Mouse (Mus musculus): ENCODE measurements around the gene Aftph.
A peak's percentile ranks its signal among the peaks of the same experiment; 100 is the strongest.

Aftph gene

DNA sequence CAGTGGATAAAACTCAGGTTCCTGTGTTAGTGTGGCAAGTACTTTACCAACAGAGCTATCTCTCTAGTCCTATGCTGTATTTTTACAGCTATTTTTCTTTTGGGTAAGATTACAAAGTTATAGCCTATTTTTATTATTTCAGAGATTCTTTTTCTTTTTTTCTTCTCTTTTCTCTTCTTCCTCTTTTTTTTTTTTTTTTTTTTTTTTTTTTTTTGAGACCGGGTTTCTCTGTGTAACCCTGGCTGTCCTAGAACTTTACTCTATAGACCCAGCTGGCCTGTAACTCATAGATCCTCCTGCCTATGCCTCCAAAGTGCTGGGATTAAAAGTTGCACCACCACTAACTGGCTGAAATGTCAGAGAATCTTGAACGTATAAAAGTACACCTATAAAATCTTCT lies 13.3 kb downstream of the Aftph start:
- no peak for DNase-seq (ENCODE audit: extremely low spot score)

GRCm38 (mm10) chr11:20723572-20723971 lies 17.8 kb downstream of the Aftph start:
- DNase-seq (ENCODE audit: extremely low spot score) = no peak

GRCm38 (mm10) chr11:20712068-20712671 lies 29.2 kb downstream of the Aftph start:
- DNase-seq (ENCODE audit: extremely low spot score) = no peak

DNA sequence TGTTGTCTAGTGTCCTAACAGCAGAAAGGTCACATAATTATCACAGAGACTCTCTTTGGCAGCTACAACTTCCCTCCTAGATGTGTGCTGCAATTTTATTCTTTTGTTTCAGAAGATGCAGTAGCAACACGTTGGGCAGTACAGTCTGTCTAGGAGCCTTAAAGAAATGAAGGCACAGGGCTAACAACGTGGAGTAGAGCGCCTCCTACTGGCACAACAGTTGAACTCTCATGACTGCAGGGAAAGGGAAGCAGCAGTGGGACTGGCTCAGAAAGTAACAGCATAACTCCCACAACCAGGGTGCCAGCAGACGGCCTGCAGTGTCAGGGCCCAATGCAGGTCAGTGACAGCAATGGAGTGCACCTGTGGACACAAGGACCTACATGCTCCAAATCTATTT lies 50.4 kb downstream of the Aftph start:
- peak; percentile 73 for DNase-seq (ENCODE audit: extremely low spot score)

- no peak for DNase-seq (ENCODE audit: extremely low spot score)
Measured at GRCm38 (mm10) chr11:20681679-20682078, 59.7 kb downstream of the Aftph start.

GRCm38 (mm10) chr11:20680781-20681180 lies 60.6 kb downstream of the Aftph start:
- no peak for DNase-seq (ENCODE audit: extremely low spot score)

GRCm38 (mm10) chr11:20679396-20679795 lies 62.0 kb downstream of the Aftph start:
- DNase-seq (ENCODE audit: extremely low spot score) = no peak

- DNase-seq (ENCODE audit: extremely low spot score) = no peak
Measured at GRCm38 (mm10) chr11:20672513-20672912, 68.9 kb downstream of the Aftph start.

GRCm38 (mm10) chr11:20671789-20672392 lies 69.5 kb downstream of the Aftph start:
- DNase-seq (ENCODE audit: extremely low spot score) = no peak

DNA sequence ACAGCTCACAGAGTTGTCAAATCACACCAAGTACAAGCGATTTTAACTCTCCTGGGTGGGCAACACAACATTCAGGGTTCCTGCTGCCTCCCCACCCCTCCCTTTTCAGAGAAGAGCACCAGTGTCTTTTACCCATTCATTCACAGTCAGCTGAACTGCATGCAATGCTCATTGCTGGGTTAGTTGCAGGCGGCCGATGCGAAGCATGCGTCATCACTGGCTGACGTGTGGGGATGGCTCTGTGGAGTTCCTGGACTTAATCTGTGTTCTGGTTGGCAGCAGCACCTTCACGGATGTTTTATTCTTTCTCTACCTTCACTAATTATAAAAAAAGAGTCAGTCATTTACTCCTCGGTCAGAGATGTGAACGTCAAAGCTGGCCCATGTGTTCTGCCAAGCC lies 76.5 kb downstream of the Aftph start:
- DNase-seq (ENCODE audit: extremely low spot score) = no peak

GRCm38 (mm10) chr11:20663580-20664198 lies 77.7 kb downstream of the Aftph start:
- DNase-seq (ENCODE audit: extremely low spot score) = no peak

GRCm38 (mm10) chr11:20662811-20663210 lies 78.6 kb downstream of the Aftph start:
- DNase-seq (ENCODE audit: extremely low spot score) = no peak

- no peak for DNase-seq (ENCODE audit: extremely low spot score)
Measured at GRCm38 (mm10) chr11:20661652-20662051, 79.7 kb downstream of the Aftph start.

DNA sequence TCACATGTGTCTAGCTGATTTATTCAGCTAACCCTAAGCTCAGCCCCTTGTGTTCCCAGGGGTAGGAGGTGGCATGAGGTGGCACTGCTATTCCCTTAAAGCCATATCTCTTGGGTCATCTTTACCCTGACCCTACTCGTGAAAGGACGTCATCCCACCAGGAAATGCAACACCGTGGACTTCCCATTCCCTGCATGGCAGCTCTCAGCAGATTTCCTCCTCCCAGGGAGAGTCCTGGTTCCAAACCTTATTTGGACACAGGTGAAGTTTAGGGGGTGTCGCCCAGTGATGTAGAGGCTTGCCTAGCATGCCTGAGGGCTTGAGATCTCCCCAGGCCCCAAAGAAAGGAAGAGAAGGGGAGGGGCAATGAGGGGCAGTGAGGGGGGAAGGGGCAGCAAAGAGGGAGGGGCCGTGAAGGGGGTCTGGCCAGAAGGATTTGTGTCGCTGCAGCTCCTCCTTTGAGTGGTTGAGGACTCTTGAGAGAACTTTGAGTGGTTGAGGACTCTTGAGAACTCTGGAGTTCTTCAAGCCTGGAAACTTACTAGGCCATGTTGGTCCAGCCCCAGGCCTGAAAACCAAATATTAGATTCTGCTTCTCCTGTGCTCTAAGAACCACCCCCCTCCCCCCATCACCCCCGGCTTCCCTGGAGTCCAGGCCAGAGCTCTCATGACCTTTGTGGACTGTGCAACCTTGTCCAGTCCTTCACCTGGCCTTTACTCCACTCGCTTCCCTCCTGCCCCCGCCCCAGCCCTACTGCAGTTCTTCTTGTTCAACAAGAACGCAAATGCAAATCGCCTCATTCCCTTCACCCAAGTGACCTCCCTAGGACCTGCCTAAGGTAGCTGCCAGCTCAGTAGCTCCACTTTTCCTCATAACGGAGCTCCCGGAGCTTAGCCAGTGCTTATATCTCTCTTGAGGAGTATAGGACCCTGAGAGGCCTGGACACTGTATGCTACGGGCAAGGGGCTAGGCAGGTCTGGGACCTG lies 81.0 kb downstream of the Aftph start:
- no peak for DNase-seq (ENCODE audit: extremely low spot score)

DNA sequence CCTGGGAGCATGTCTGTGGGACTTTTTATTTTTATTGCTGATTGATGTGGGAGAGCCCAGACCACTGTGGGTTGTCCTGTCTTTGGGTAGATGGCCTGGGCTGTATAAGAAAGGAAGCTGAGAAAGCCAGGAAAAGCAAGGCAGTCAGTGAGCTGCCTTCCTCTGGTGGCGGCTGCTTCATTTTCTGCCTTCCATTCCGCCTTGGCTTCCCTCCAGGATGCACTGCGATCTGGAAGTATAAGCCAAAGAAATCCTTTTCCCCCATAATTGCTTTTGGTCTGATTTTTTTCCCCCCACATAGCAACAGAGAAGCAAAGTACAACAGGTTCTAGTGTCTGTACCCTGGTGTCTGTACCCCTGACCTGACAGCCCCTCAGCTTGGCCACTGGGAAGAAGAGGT lies 82.3 kb downstream of the Aftph start:
- no peak for DNase-seq (ENCODE audit: extremely low spot score)

DNA sequence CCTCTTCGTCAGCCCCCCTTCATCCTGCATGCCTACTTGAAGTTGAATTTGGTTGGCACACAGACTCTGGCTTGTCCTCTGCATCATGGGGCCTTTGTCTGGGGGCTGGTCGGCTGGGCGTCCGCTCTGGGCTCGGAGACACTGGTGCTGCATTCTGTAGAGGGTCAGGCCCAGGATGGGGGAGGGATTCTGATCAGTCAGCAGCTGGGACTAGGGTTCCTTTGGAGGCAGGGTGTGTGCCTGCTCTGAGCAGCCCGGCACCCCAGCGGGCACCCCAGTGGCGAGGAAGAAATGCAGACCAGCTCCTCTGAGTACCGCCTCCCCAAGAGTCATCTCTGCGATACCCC lies 84.7 kb downstream of the Aftph start:
- peak; percentile 58 for DNase-seq (ENCODE audit: extremely low spot score)

DNA sequence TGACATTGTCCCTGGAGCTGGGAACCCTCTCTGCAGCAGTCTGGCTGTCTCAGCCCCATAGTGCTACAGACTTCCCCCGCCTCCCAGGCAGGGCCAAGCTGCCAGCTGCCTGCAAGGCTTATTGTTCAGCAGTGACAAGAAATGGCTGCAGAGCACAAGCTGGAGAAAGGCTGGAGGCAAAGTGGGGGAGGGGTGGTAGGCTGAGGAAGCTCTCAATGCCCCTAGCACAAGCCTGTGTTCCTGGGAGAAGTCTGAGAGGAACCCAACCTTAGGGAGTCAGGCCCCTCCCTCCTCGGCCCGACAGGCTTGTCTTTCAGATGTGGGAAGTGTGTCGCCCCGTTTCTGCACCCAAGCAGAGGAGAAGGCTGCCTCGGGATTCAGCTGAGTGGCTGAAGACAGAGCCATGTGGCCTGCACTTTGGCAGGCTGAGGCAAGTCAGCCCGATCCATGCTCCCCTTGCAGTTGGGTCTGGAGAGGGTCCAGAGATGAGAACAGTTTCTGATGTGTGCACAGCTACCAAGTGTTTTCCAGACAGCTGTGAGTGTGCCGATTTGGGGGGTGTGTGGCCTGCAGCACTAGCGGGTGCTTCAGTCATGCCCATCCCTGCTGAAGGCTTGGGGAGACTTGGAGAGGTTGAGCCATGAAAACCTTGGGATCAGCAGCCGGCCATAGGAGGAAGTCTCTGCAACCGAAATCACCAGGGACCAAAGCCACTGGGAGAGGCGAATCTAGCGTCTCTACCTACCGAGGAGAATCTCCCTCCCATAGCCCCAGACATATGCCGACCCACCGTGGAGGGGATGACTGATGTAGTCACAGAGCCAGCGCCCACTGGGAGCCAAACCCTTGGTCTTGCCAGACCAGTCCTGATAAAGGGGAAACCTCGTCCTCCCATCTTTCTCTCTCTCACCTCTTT lies 85.3 kb downstream of the Aftph start:
- peak; percentile 84 for DNase-seq (ENCODE audit: extremely low spot score)

DNA sequence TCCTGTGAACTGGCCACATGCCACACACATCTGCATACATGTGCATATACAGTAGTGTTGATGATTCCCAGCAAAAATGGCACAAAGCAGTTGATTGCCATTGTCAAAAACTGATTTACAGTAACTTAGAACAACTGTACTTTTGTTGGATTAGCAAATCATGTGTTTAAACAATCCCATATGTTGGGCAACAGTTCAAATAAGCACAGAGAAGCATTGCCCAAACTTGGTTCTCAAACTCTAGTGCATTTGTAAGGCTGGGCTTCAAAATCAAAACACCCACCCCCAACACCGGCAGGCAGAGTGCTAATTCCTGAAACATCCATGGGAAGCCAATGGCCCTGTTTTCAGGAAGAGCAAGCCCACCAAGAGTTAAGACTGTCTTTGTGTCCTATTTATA lies 90.2 kb downstream of the Aftph start:
- DNase-seq (ENCODE audit: extremely low spot score) = no peak

DNA sequence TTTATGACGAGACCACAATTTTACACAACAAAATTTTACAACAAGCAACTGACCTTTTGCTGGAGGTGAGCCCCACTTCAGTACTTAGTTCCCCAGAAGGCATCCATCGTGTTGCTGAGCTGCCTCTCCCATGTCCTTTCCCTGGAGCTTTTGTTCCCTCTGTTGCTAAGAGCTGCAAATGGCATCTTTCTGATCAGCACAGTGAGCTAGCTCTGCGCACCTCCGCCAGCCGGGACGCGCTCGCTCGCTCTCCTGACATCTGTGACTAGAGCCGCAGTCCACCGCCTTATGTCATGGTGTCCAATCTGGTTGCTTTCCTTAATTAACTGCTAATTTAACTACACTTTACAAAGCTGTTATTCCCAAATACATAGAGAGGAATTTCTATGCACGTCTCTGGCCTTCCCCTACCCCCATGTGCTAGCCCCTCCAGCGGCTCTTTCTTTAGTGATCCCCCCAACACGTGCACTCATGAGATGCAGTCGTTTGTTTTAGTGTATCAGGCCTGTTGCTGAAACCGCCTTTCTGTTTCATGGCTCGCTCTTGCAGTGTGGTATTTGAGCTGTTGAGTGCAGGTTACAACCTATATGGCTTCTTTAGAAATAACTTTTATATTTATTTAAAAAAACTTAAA lies 91.3 kb downstream of the Aftph start:
- DNase-seq (ENCODE audit: extremely low spot score) = no peak

- no peak for DNase-seq (ENCODE audit: extremely low spot score)
Measured at GRCm38 (mm10) chr11:20649477-20649876, 91.9 kb downstream of the Aftph start.

All from embryo, embryonic 9.5 days (tissue).